In genomic region chr1:180330145-180330706, GRCm38 (mm10) we compare ENCODE assay signal across 8 mouse cellular contexts. TPM values are rescaled to one million over a fixed set of nuclear protein-coding genes. Genes with fewer than 3 reads are reported as not detected.
DNase-seq lines count a peak whose midpoint lies in the region; ATAC-seq and TF ChIP-seq lines count a peak whose summit lies in the region.

Itpkb (plus strand) TSS chr1:180330485.

- no peaks in the 10 kb centered on the region for H3K27me3 ChIP-seq in Patski
- 0 out of 2 replicates have a peak, but pooled peaks cover 8% of the 10 kb centered on the region for H3K27me3 ChIP-seq in embryonic facial prominence, embryonic 14.5 days (replicated peaks; ENCODE audit: control insufficient read depth, insufficient read depth, low read length)
- H3K27me3 ChIP-seq in heart, embryonic 14.5 days (ENCODE audit: control insufficient read depth, insufficient read depth, low read length): peaks cover 11% of the 10 kb centered on the region
- peaks cover 40% of the 10 kb centered on the region for H3K27me3 ChIP-seq in liver, postnatal 0 days (ENCODE audit: insufficient read depth, low read length)
- peaks cover 13% of the 10 kb centered on the region for H3K27me3 ChIP-seq in neural tube, embryonic 14.5 days (ENCODE audit: control insufficient read depth, insufficient read depth, low read length)

- H3K27ac ChIP-seq in embryonic facial prominence, embryonic 14.5 days (replicated peaks; ENCODE audit: low read depth, low read length): peak within 1 kb of the TSS; percentile 97
- peak within 1 kb of the TSS; percentile 87 to 93 for H3K27ac ChIP-seq in heart, embryonic 14.5 days (replicated peaks in 1 of 2; ENCODE audit: control insufficient read depth in 1 of 2, insufficient read depth in 1 of 2, low read depth in 2 of 2, low read length in 2 of 2)
- H3K27ac ChIP-seq in liver, postnatal 0 days (ENCODE audit: low read depth): peak within 1 kb of the TSS; percentile 91
- H3K27ac ChIP-seq in neural tube, embryonic 14.5 days (ENCODE audit: low read depth, low read length): peak within 1 kb of the TSS; percentile 64

- H3K9ac ChIP-seq in embryonic facial prominence, embryonic 14.5 days (ENCODE audit: low read depth, low read length): peak within 1 kb of the TSS; percentile 91
- peak within 1 kb of the TSS; percentile 84 for H3K9ac ChIP-seq in heart, embryonic 14.5 days (ENCODE audit: low read length)
- peak within 1 kb of the TSS; percentile 70 for H3K9ac ChIP-seq in liver, postnatal 0 days (replicated peaks)
- H3K9ac ChIP-seq in neural tube, embryonic 14.5 days (replicated peaks; ENCODE audit: low read depth, low read length): peak within 1 kb of the TSS; percentile 43

- WGBS in embryonic facial prominence, embryonic 14.5 days: under 1% methylated on average over 19 of the region's 19 CpGs
- 3% methylated on average over 19 of the region's 19 CpGs for WGBS in heart, embryonic 14.5 days
- WGBS in liver, postnatal 0 days (ENCODE audit: insufficient replicate concordance): 1% methylated on average over 19 of the region's 19 CpGs
- 2% methylated on average over 19 of the region's 19 CpGs for WGBS in neural tube, embryonic 14.5 days

- CTCF ChIA-PET in Patski (lab: Charles Lee): interaction anchor here (1.4 to 2.2 kb wide), 6 partner anchors 9 to 104 kb away, joined by 3 to 8 read pairs (median 4); no protein-coding TSS in a partner anchor

- peak within 1 kb of the TSS; percentile 78 for H3K4me3 ChIP-seq in embryonic facial prominence, embryonic 14.5 days (ENCODE audit: low read depth, low read length)
- peak within 1 kb of the TSS; percentile 59 to 89 for H3K4me3 ChIP-seq in heart, embryonic 14.5 days (ENCODE audit: control insufficient read depth in 1 of 2, insufficient read depth in 1 of 2, low read depth in 1 of 2, low read length in 2 of 2)
- peak within 1 kb of the TSS; percentile 72 for H3K4me3 ChIP-seq in liver, postnatal 0 days (ENCODE audit: low read depth, low read length)
- peak within 1 kb of the TSS; percentile 55 for H3K4me3 ChIP-seq in neural tube, embryonic 14.5 days (ENCODE audit: low read depth, low read length)

- peaks cover 27% of the 10 kb centered on the region; the same call in 1 of the 2 replicates for H3K36me3 ChIP-seq in embryonic facial prominence, embryonic 14.5 days (ENCODE audit: control insufficient read depth, insufficient read depth, low read length)
- H3K36me3 ChIP-seq in heart, embryonic 14.5 days (ENCODE audit: control insufficient read depth, insufficient read depth, low read length): peaks cover 17% of the 10 kb centered on the region
- peaks cover 3% of the 10 kb centered on the region; the same call in 1 of the 2 replicates for H3K36me3 ChIP-seq in liver, postnatal 0 days (replicated peaks; ENCODE audit: insufficient read depth, low read length)
- H3K36me3 ChIP-seq in neural tube, embryonic 14.5 days (ENCODE audit: control insufficient read depth, insufficient read depth, low read length): no peaks in the 10 kb centered on the region

- peak; percentile 35 for ATAC-seq in Patski
- ATAC-seq in embryonic facial prominence, embryonic 14.5 days (ENCODE audit: low read depth): peak; percentile 76
- peak; percentile 64 for ATAC-seq in heart, embryonic 14.5 days (ENCODE audit: insufficient number of reproducible peaks, insufficient read depth, low FRiP score, low read depth)
- peak; percentile 59 for ATAC-seq in liver, postnatal 0 days
- ATAC-seq in neural tube, embryonic 14.5 days (ENCODE audit: low read depth): no peak

- TF ChIP-seq CTCF in Patski (IDR thresholded peaks at IDR 0.05): no peak
- no peak for TF ChIP-seq CTCF in liver, postnatal 0 days (IDR thresholded peaks at IDR 0.05; ENCODE audit: low read depth)

- in situ Hi-C loops in Patski (cut with MboI; ENCODE audit: low pct_unique_long_range_greater_than_20kb): no loop called here

- POLR2A ChIA-PET in Patski (lab: Charles Lee): interaction anchor here (0.6 to 1.4 kb wide), 14 partner anchors 10 to 649 kb away, joined by 3 to 6 read pairs (median 4); no protein-coding TSS in a partner anchor

- H3K4me1 ChIP-seq in embryonic facial prominence, embryonic 14.5 days (ENCODE audit: control insufficient read depth, insufficient read depth, low read length): peaks cover 44% of the 10 kb centered on the region
- H3K4me1 ChIP-seq in heart, embryonic 14.5 days (ENCODE audit: control insufficient read depth in 2 of 2, insufficient read depth in 2 of 2, low read length in 2 of 2): peaks cover 19 to 38% of the 10 kb centered on the region in 2 experiments
- peaks cover 34% of the 10 kb centered on the region for H3K4me1 ChIP-seq in liver, postnatal 0 days (ENCODE audit: insufficient read depth)
- peaks cover 25% of the 10 kb centered on the region for H3K4me1 ChIP-seq in neural tube, embryonic 14.5 days (ENCODE audit: control insufficient read depth, insufficient read depth, low read length)

- no peak for TF ChIP-seq EP300 in liver, postnatal 0 days (IDR thresholded peaks at IDR 0.05; ENCODE audit: low read depth)

- no peaks in the 10 kb centered on the region for H3K9me3 ChIP-seq in embryonic facial prominence, embryonic 14.5 days (ENCODE audit: control insufficient read depth, low read length)
- H3K9me3 ChIP-seq in heart, embryonic 14.5 days (ENCODE audit: control insufficient read depth, low read length): no peaks in the 10 kb centered on the region
- no peaks in the 10 kb centered on the region for H3K9me3 ChIP-seq in liver, postnatal 0 days (ENCODE audit: low read length)
- no peaks in the 10 kb centered on the region for H3K9me3 ChIP-seq in neural tube, embryonic 14.5 days (ENCODE audit: control insufficient read depth, low read length)

- peak; percentile 97 for DNase-seq in 416B (ENCODE audit: low read depth)
- DNase-seq in Patski (ENCODE audit: low read depth, low spot score): no peak
- DNase-seq in embryonic facial prominence, embryonic 14.5 days (ENCODE audit: low spot score): peak; percentile 92
- DNase-seq in kidney, postnatal 14 days: peak; percentile 82
- DNase-seq in liver, postnatal 0 days: peak; percentile 61
- peak; percentile 89 for DNase-seq in thymus, postnatal 25 days

- H3K4me2 ChIP-seq in embryonic facial prominence, embryonic 14.5 days (ENCODE audit: low read depth, low read length): peak within 1 kb of the TSS; percentile 97
- H3K4me2 ChIP-seq in heart, embryonic 14.5 days (ENCODE audit: low read length): peak within 1 kb of the TSS; percentile 98
- peak within 1 kb of the TSS; percentile 92 for H3K4me2 ChIP-seq in liver, postnatal 0 days (ENCODE audit: low read depth, low read length)
- H3K4me2 ChIP-seq in neural tube, embryonic 14.5 days (ENCODE audit: low read depth, low read length): peak within 1 kb of the TSS; percentile 98

RNA-seq across cellular contexts. Expression of gene Itpkb, which starts in this region (rescaled TPM):
- polyA plus RNA-seq in Patski (2021): 15.4 TPM
- polyA plus RNA-seq in embryonic facial prominence, embryonic 14.5 days (2014; fragmentation: Nextera tagmentation; extraction: Ambion mirVana): 7.4 and 7.6 TPM in 2 replicates
- 5.5 and 5.6 TPM in 2 replicates for polyA plus RNA-seq in heart, embryonic 14.5 days (2014; fragmentation: Nextera tagmentation; extraction: Ambion mirVana)
- polyA plus RNA-seq in liver, postnatal 0 days (2015; fragmentation: Nextera tagmentation; extraction: Ambion mirVana): 1.3 and 1.4 TPM in 2 replicates
- polyA plus RNA-seq in neural tube, embryonic 14.5 days (2014; fragmentation: Nextera tagmentation; extraction: Ambion mirVana): 2.4 and 2.9 TPM in 2 replicates
